8 mouse cellular contexts compared by ENCODE assay signal in genomic region chr2:75831881-75832633, GRCm38 (mm10). TPM values are rescaled to one million over a fixed set of nuclear protein-coding genes. Genes with fewer than 3 reads are reported as not detected.
A peak's percentile ranks its signal among the peaks of the same experiment; 100 is the strongest.
DNase-seq lines count a peak whose midpoint lies in the region; ATAC-seq and TF ChIP-seq lines count a peak whose summit lies in the region.

Gene Agps (plus strand): TSS chr2:75832177.

- peak within 1 kb of the TSS; percentile 71 for H3K4me2 ChIP-seq in forebrain, embryonic 15.5 days (replicated peaks)
- peak within 1 kb of the TSS; percentile 88 for H3K4me2 ChIP-seq in lung, embryonic 14.5 days

- no peaks in the 10 kb centered on the region for H3K36me3 ChIP-seq in forebrain, embryonic 15.5 days
- H3K36me3 ChIP-seq in lung, embryonic 14.5 days (ENCODE audit: insufficient read depth) = no peaks in the 10 kb centered on the region
- H3K36me3 ChIP-seq in thymus, adult 2 months (ENCODE audit: control insufficient read depth, insufficient read depth, low read length) = no peaks in the 10 kb centered on the region

- no peaks in the 10 kb centered on the region for H3K9me3 ChIP-seq in forebrain, embryonic 15.5 days
- no peaks in the 10 kb centered on the region for H3K9me3 ChIP-seq in lung, embryonic 14.5 days (ENCODE audit: low read depth, low read length)

- WGBS in forebrain, embryonic 15.5 days = under 1% methylated on average over 46 of the region's 86 CpGs
- under 1% methylated on average over 72 of the region's 86 CpGs for WGBS in lung, embryonic 14.5 days
- WGBS in olfactory bulb, adult 2 months = under 1% methylated on average over 86 of the region's 86 CpGs
- under 1% methylated on average over 86 of the region's 86 CpGs for WGBS in thymus, adult 2 months

- peak; percentile 30 for TF ChIP-seq CTCF in layer of hippocampus, adult 2 months (conservative IDR thresholded peaks at IDR 0.05)
- TF ChIP-seq CTCF in lung, embryonic 14.5 days (IDR thresholded peaks at IDR 0.05; ENCODE audit: low read depth) = no peak
- no peak for TF ChIP-seq CTCF in olfactory bulb, adult 2 months (IDR thresholded peaks at IDR 0.05; ENCODE audit: insufficient read depth, low read depth, low read length)
- TF ChIP-seq CTCF in thymus, adult 2 months (IDR thresholded peaks at IDR 0.05; ENCODE audit: borderline replicate concordance, control insufficient read depth, extremely low read depth, insufficient read depth, low read length, poor library complexity) = peak; percentile 26; the same call in 1 of the 2 replicates

- no peaks in the 10 kb centered on the region for H3K27me3 ChIP-seq in forebrain, embryonic 15.5 days
- H3K27me3 ChIP-seq in lung, embryonic 14.5 days (ENCODE audit: insufficient read depth, low read length) = no peaks in the 10 kb centered on the region
- H3K27me3 ChIP-seq in thymus, adult 2 months (ENCODE audit: control insufficient read depth, insufficient read depth, low read length) = no peaks in the 10 kb centered on the region

- peak within 1 kb of the TSS; percentile 52 for H3K27ac ChIP-seq in forebrain, embryonic 15.5 days (replicated peaks)
- peak within 1 kb of the TSS; percentile 75 for H3K27ac ChIP-seq in layer of hippocampus, adult 2 months
- H3K27ac ChIP-seq in lung, embryonic 14.5 days (ENCODE audit: low read depth) = peak within 1 kb of the TSS; percentile 83
- H3K27ac ChIP-seq in olfactory bulb, adult 2 months (ENCODE audit: insufficient read depth, low read depth, low read length) = 0 out of 2 replicates have a peak within 1 kb of the TSS, but pooled peaks have one; percentile 34
- no peak within 1 kb of the TSS for H3K27ac ChIP-seq in thymus, adult 2 months (ENCODE audit: control insufficient read depth, insufficient read depth, low read length)

- H3K4me1 ChIP-seq in forebrain, embryonic 15.5 days = peaks cover 17% of the 10 kb centered on the region
- H3K4me1 ChIP-seq in lung, embryonic 14.5 days (ENCODE audit: insufficient read depth) = peaks cover 10% of the 10 kb centered on the region
- peaks cover 2% of the 10 kb centered on the region; the same call in 1 of the 2 replicates for H3K4me1 ChIP-seq in olfactory bulb, adult 2 months (ENCODE audit: control insufficient read depth, insufficient read depth, low read length)
- H3K4me1 ChIP-seq in thymus, adult 2 months (replicated peaks; ENCODE audit: control insufficient read depth, insufficient read depth, low read length) = peaks cover 18% of the 10 kb centered on the region

- peak; percentile 90 for DNase-seq in ES-CJ7 (ENCODE audit: low read depth, low spot score)
- peak; percentile 84 for DNase-seq in cerebellum, adult 11 months
- DNase-seq in heart, postnatal 36 days = peak; percentile 88 to 91
- DNase-seq in layer of hippocampus, adult 2 months (ENCODE audit: low spot score in 2 of 2) = peak; percentile 81 to 82
- peak; percentile 93 for DNase-seq in lung, embryonic 14.5 days
- peak; percentile 90 for DNase-seq in thymus, adult 2 months

- peak within 1 kb of the TSS; percentile 93 for H3K9ac ChIP-seq in forebrain, embryonic 15.5 days (replicated peaks)
- peak within 1 kb of the TSS; percentile 90 for H3K9ac ChIP-seq in lung, embryonic 14.5 days

- TF ChIP-seq POLR2A in olfactory bulb, adult 2 months (IDR thresholded peaks at IDR 0.05; ENCODE audit: insufficient read depth, low read depth, low read length) = peak; percentile 36; the same call in 1 of the 2 replicates
- TF ChIP-seq POLR2A in thymus, adult 2 months (IDR thresholded peaks at IDR 0.05; ENCODE audit: control insufficient read depth, extremely low read depth, insufficient read depth, low read length, poor library complexity) = peak; percentile 89

- intact Hi-C loops in heart, postnatal 36 days (cut with DNase I) = loop anchor here (5.0 kb wide), 1 partner anchor 45 kb away; no protein-coding TSS in a partner anchor

- peak within 1 kb of the TSS; percentile 92 for H3K4me3 ChIP-seq in forebrain, embryonic 15.5 days
- peak within 1 kb of the TSS; percentile 87 for H3K4me3 ChIP-seq in layer of hippocampus, adult 2 months
- peak within 1 kb of the TSS; percentile 84 for H3K4me3 ChIP-seq in lung, embryonic 14.5 days (ENCODE audit: low read depth, low read length)
- peak within 1 kb of the TSS; percentile 91 for H3K4me3 ChIP-seq in olfactory bulb, adult 2 months (ENCODE audit: insufficient read depth, low read depth, low read length)
- H3K4me3 ChIP-seq in thymus, adult 2 months (ENCODE audit: control insufficient read depth, insufficient read depth, low read length) = peak within 1 kb of the TSS; percentile 93

- ATAC-seq in forebrain, embryonic 15.5 days (replicated peaks) = peak; percentile 96
- peak; percentile 94 for ATAC-seq in lung, embryonic 14.5 days (ENCODE audit: insufficient read depth)

RNA-seq across cellular contexts. Expression of gene Agps, which starts in this region (rescaled TPM):
- 25.2 and 25.8 TPM in 2 replicates for polyA plus RNA-seq in forebrain, embryonic 15.5 days (2015; fragmentation: Nextera tagmentation; extraction: Ambion mirVana)
- total RNA-seq in heart, postnatal 36 days (2021) = 10 to 100 TPM; 26.6 to 34.3 TPM
- 10 to 100 TPM; 37.0 to 40.2 TPM for total RNA-seq in layer of hippocampus, adult 2 months (2021)
- 47.9 and 55.7 TPM in 2 replicates for polyA plus RNA-seq in lung, embryonic 14.5 days (2014; fragmentation: Nextera tagmentation; extraction: Ambion mirVana)
- polyA plus RNA-seq in olfactory bulb, adult 2 months (2012; ENCODE audit: insufficient read depth, insufficient read length, low replicate concordance, missing spikeins) = not detected in 2 replicates
- 9.8 and 10.2 TPM in 2 replicates for polyA plus RNA-seq in thymus, adult 2 months (2012; rRNA removed)

Comparison
In these comparisons a context has a peak if more than half of its experiments do, and no peak if none do; other contexts are left out.
1. CTCF ChIP-seq: peak in layer of hippocampus, adult 2 months (single experiment) and thymus, adult 2 months (single experiment); none in lung, embryonic 14.5 days (single experiment) and olfactory bulb, adult 2 months (single experiment).
2. Peak in every context shown above with its lines, with median percentiles within 50 percentile points of each other: DNase-seq and H3K4me3 ChIP-seq.